Mouse (Mus musculus): ENCODE results near the gene Pex14. TPM values are rescaled to one million over a fixed set of nuclear protein-coding genes. Genes with fewer than 3 reads are reported as not detected.

The Pex14 gene
- 35.8 TPM for polyA plus RNA-seq (2017; shearing (Covaris generic))

DNA sequence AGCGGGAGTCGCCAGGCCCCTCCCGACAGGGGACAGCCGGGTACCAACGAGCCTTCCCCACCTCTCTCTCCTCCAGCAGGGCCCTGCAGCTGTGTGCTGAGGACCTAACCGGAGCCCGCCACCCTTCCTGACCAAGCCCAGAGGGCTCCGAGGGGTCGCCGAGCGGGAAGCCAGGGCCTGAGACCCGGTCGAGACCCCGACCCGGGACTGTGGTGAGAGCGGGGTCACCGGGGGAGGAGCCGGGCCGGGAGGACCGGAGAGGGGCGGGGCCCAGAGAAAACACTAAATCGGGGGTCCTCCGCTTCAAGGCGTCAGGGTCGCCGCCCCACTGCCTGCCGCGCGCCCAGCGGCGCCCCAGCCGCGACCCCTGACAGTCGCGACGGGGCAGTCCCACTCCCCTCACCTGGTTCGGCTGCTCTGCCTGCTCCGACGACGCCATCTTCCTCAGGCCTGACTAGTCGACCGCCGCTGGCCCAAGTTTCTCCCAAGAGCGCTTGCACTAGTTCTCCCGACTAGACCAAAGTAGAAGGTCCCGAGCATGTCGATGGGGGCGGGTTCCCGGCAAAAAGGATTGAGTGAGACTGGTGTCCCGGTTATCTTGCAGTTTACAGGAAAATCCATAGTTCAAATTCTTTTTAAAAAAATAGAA is at the start of gene Pex14:
Gene Pex14, minus strand, starts transcription at position 508 of the 649 bp plus-strand sequence.

GRCm38 (mm10) chr4:149136982-149137770 is 37.5 kb upstream of the Pex14 start, which contains the start of gene Cenps:
Cenps (minus strand) TSS chr4:149137629.

GRCm38 (mm10) chr4:149126663-149127062 is 27.0 kb upstream of the Pex14 start, which contains the start of gene Cort:
Cort (minus strand) TSS chr4:149126763.

DNA sequence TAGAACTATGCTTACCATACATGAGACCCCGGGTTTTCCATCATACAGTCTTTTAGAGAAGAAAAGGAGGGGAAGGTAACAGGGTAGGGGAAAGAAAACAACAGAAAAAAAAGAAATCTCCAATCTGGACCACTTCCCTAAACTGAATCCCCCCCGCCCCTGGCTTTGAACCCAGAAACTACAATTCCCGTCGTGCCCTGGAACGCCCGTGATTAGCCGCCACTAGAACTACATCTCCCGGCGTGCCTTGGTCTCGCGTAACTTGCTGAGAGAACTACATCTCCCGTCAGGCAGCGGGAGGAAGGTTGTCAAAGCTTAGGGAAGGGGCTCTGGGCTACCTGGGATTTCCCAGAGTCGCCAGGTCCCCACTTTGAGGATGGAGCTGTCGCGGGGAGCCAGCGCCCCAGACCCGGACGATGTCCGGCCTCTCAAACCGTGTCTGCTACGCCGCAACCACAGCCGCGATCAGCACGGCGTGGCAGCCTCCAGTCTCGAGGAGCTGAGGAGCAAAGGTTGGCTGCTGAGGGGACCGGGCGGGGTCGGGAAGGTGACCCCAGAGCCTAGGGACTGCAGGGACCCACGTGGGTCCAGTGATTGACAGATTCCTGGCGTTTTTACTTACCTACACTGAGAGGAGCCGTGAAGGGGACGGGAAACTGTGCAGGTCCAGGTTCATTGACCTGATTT is 4.3 kb upstream of the Pex14 start, which contains the start of gene Dffa:
Gene Dffa, plus strand, starts transcription at position 272 of the 687 bp plus-strand sequence.

Other genes with a start within 250 kb of the Pex14 start
- gene Dffa, start 4.3 kb upstream of the Pex14 start, polyA plus RNA-seq (2017; shearing (Covaris generic)): 42.1 TPM
- not detected for gene Cort, start 26.9 kb upstream of the Pex14 start, polyA plus RNA-seq (2017; shearing (Covaris generic))
- gene Cenps, start 37.8 kb upstream of the Pex14 start, polyA plus RNA-seq (2017; shearing (Covaris generic)): 3.6 TPM
- 79.9 TPM for gene Pgd, start 66.9 kb upstream of the Pex14 start, polyA plus RNA-seq (2017; shearing (Covaris generic))
- 9.0 TPM for gene Kif1b, start 207.8 kb upstream of the Pex14 start, polyA plus RNA-seq (2017; shearing (Covaris generic))